Mouse (Mus musculus): ENCODE results near the gene Nckap5.
A peak's percentile ranks its signal among the peaks of the same experiment; 100 is the strongest.

The Nckap5 gene

GRCm38 (mm10) chr1:126700978-126701320 is 129.7 kb downstream of the Nckap5 start:
- no peak for DNase-seq (ENCODE audit: low spot score)

- no peak for DNase-seq (ENCODE audit: low spot score)
Measured at GRCm38 (mm10) chr1:126700063-126700977, 130.3 kb downstream of the Nckap5 start.

- no peak for DNase-seq (ENCODE audit: low spot score)
Measured at GRCm38 (mm10) chr1:126693585-126693984, 137.0 kb downstream of the Nckap5 start.

- DNase-seq (ENCODE audit: low spot score): no peak
Measured at GRCm38 (mm10) chr1:126688593-126688992, 142.0 kb downstream of the Nckap5 start.

GRCm38 (mm10) chr1:126686678-126687077 is 143.9 kb downstream of the Nckap5 start:
- DNase-seq (ENCODE audit: low spot score): peak; percentile 57

- DNase-seq (ENCODE audit: low spot score): peak; percentile 30
Measured at GRCm38 (mm10) chr1:126683621-126684445, 146.8 kb downstream of the Nckap5 start.

- DNase-seq (ENCODE audit: low spot score): no peak
Measured at GRCm38 (mm10) chr1:126681773-126682172, 148.8 kb downstream of the Nckap5 start.

GRCm38 (mm10) chr1:126679348-126679747 is 151.3 kb downstream of the Nckap5 start:
- DNase-seq (ENCODE audit: low spot score): no peak

GRCm38 (mm10) chr1:126677280-126677679 is 153.3 kb downstream of the Nckap5 start:
- no peak for DNase-seq (ENCODE audit: low spot score)

GRCm38 (mm10) chr1:126676769-126677168 is 153.8 kb downstream of the Nckap5 start:
- DNase-seq (ENCODE audit: low spot score): no peak

- DNase-seq (ENCODE audit: low spot score): no peak
Measured at GRCm38 (mm10) chr1:126675142-126675541, 155.5 kb downstream of the Nckap5 start.

GRCm38 (mm10) chr1:126673238-126673637 is 157.4 kb downstream of the Nckap5 start:
- DNase-seq (ENCODE audit: low spot score): no peak

- no peak for DNase-seq (ENCODE audit: low spot score)
Measured at GRCm38 (mm10) chr1:126670507-126670906, 160.1 kb downstream of the Nckap5 start.

GRCm38 (mm10) chr1:126660098-126660999 is 170.2 kb downstream of the Nckap5 start:
- no peak for DNase-seq (ENCODE audit: low spot score)

GRCm38 (mm10) chr1:126658731-126659130 is 171.9 kb downstream of the Nckap5 start:
- DNase-seq (ENCODE audit: low spot score): no peak

- DNase-seq (ENCODE audit: low spot score): peak; percentile 69
Measured at GRCm38 (mm10) chr1:126656246-126656645, 174.4 kb downstream of the Nckap5 start.

- no peak for DNase-seq (ENCODE audit: low spot score)
Measured at GRCm38 (mm10) chr1:126652085-126652484, 178.5 kb downstream of the Nckap5 start.

GRCm38 (mm10) chr1:126650806-126651205 is 179.8 kb downstream of the Nckap5 start:
- DNase-seq (ENCODE audit: low spot score): no peak

- no peak for DNase-seq (ENCODE audit: low spot score)
Measured at GRCm38 (mm10) chr1:126642751-126643150, 187.8 kb downstream of the Nckap5 start.

GRCm38 (mm10) chr1:126639463-126639862 is 191.1 kb downstream of the Nckap5 start:
- no peak for DNase-seq (ENCODE audit: low spot score)

GRCm38 (mm10) chr1:126637515-126637914 is 193.1 kb downstream of the Nckap5 start:
- DNase-seq (ENCODE audit: low spot score): no peak

GRCm38 (mm10) chr1:126626206-126626605 is 204.4 kb downstream of the Nckap5 start:
- DNase-seq (ENCODE audit: low spot score): no peak

All from layer of hippocampus, adult 9-10 months (tissue).